Mouse (Mus musculus): Measurements from ENCODE around the gene Usp50. TPM values are rescaled to one million over a fixed set of nuclear protein-coding genes. Genes with fewer than 3 reads are reported as not detected.

The Usp50 gene
- polyA plus RNA-seq, 1 experiment from 2014 or later: 2.9 TPM

GRCm38 (mm10) chr2:126712950-126713349 lies 70.3 kb downstream of the Usp50 start:
- Histone ChIP-seq H3K27ac (ENCODE audit: low read depth, low read length) (no peak overlapping the region), H3K4me1 (ENCODE audit: control insufficient read depth, insufficient read depth, low read length) (peaks cover 7% of the 10 kb centered on the region), H3K4me2 (ENCODE audit: low read depth, low read length) (no peak overlapping the region), H3K36me3 (ENCODE audit: control insufficient read depth, insufficient read depth, low read length) (no peaks in the 10 kb centered on the region), H3K27me3 (ENCODE audit: control insufficient read depth, insufficient read depth, low read length) (no peaks in the 10 kb centered on the region), H3K9ac (replicated peaks; ENCODE audit: low read depth, low read length) (no peak overlapping the region), H3K9me3 (ENCODE audit: control insufficient read depth, low read length) (no peaks in the 10 kb centered on the region), H3K4me3 (ENCODE audit: low read depth, low read length) (no peak overlapping the region)
- ATAC-seq (ENCODE audit: low read depth): no peak

DNA sequence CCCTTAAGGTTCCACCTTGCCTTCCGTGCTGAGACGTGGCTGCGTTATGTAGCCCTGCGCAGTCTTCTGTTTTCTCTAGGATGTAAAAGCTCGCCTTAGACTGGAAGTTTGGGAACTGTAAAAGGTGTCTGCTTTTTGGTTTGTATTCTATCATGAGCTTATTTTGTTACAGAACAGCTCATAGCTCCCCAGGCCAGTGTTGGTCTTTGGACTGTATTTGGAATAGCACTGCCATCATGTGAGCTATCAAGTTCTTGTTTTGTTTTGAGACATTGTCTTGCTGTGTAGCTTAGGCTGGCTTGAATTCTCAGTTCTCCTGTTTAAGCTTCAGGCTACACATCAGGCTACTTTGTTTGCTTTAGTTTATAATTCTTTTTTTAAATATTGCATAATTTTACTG lies 70.7 kb downstream of the Usp50 start:
- H3K9me3 ChIP-seq (ENCODE audit: control insufficient read depth, low read length): no peaks in the 10 kb centered on the region
- H3K27ac ChIP-seq (ENCODE audit: low read depth, low read length): no peak overlapping the region
- H3K9ac ChIP-seq (replicated peaks; ENCODE audit: low read depth, low read length): no peak overlapping the region
- 96% methylated on average over 5 of the region's 5 CpGs for WGBS
- no peaks in the 10 kb centered on the region for H3K27me3 ChIP-seq (ENCODE audit: control insufficient read depth, insufficient read depth, low read length)
- H3K4me3 ChIP-seq (ENCODE audit: low read depth, low read length): no peak overlapping the region
- ATAC-seq (ENCODE audit: low read depth): no peak
- no peaks in the 10 kb centered on the region for H3K36me3 ChIP-seq (ENCODE audit: control insufficient read depth, insufficient read depth, low read length)
- peaks cover 9% of the 10 kb centered on the region for H3K4me1 ChIP-seq (ENCODE audit: control insufficient read depth, insufficient read depth, low read length)
- H3K4me2 ChIP-seq (ENCODE audit: low read depth, low read length): no peak overlapping the region

DNA sequence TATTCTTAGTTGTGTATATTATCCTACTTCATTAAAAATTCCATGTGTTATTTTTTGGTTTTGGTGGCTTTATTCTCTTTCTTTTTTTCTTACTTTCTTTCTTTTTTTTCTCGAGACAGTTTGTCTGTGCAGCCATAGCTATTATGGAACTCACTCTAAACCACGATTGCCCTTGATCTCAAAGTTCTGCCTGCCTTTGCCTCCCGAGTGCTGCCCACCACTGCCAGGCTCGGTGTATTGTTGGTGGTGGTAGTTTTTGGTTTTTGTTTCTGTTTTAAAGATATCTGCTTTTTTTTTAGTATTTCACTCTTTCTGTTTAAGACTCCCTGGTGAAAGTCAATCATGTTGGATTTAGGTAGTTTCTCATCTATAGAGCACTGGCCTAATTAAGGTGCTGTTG lies 74.9 kb downstream of the Usp50 start:
- WGBS: 91% methylated on average over 4 of the region's 4 CpGs
- H3K27ac ChIP-seq (ENCODE audit: low read depth, low read length): no peak overlapping the region
- no peak overlapping the region; the same call in 1 of the 2 replicates for H3K4me3 ChIP-seq (ENCODE audit: low read depth, low read length)

DNA sequence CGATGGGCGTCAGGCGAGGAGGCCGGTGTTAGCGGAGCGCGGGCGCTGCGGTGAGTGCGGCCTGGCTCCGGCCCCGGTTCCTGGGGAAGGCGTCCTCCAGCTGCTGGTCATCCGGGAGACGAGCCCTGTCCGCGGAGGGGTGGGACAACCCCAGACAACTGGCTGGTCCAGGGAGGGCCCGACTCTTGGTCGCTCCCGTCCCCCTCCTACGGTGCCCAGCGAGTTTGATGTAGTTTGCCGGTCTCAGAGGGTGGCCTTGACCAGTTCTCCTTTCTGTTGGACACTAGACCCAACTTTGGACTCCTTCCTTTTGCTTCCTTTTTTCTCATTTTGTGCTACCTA lies 75.9 kb downstream of the Usp50 start:
- Histone ChIP-seq H3K9me3 (ENCODE audit: control insufficient read depth, low read length) (no peaks in the 10 kb centered on the region), H3K9ac (replicated peaks; ENCODE audit: low read depth, low read length) (peak overlapping the region; percentile 76), H3K27ac (ENCODE audit: low read depth, low read length) (peak overlapping the region; percentile 83), H3K4me3 (ENCODE audit: low read depth, low read length) (peak overlapping the region; percentile 83), H3K4me1 (ENCODE audit: control insufficient read depth, insufficient read depth, low read length) (peaks cover 9% of the 10 kb centered on the region), H3K27me3 (ENCODE audit: control insufficient read depth, insufficient read depth, low read length) (no peaks in the 10 kb centered on the region), H3K4me2 (ENCODE audit: low read depth, low read length) (peak overlapping the region; percentile 83), H3K36me3 (ENCODE audit: control insufficient read depth, insufficient read depth, low read length) (no peaks in the 10 kb centered on the region)
- ATAC-seq (ENCODE audit: low read depth): peak; percentile 87
- 0% methylated on average over 18 of the region's 23 CpGs for WGBS

More for the DNA sequence above, 74.9 kb downstream of the Usp50 start:
- Histone ChIP-seq H3K9ac (replicated peaks; ENCODE audit: low read depth, low read length) (no peak overlapping the region), H3K4me1 (ENCODE audit: control insufficient read depth, insufficient read depth, low read length) (peaks cover 9% of the 10 kb centered on the region), H3K4me2 (ENCODE audit: low read depth, low read length) (peak overlapping the region; percentile 83), H3K36me3 (ENCODE audit: control insufficient read depth, insufficient read depth, low read length) (no peaks in the 10 kb centered on the region), H3K27me3 (ENCODE audit: control insufficient read depth, insufficient read depth, low read length) (no peaks in the 10 kb centered on the region), H3K9me3 (ENCODE audit: control insufficient read depth, low read length) (no peaks in the 10 kb centered on the region)
- no peak for ATAC-seq (ENCODE audit: low read depth)

DNA sequence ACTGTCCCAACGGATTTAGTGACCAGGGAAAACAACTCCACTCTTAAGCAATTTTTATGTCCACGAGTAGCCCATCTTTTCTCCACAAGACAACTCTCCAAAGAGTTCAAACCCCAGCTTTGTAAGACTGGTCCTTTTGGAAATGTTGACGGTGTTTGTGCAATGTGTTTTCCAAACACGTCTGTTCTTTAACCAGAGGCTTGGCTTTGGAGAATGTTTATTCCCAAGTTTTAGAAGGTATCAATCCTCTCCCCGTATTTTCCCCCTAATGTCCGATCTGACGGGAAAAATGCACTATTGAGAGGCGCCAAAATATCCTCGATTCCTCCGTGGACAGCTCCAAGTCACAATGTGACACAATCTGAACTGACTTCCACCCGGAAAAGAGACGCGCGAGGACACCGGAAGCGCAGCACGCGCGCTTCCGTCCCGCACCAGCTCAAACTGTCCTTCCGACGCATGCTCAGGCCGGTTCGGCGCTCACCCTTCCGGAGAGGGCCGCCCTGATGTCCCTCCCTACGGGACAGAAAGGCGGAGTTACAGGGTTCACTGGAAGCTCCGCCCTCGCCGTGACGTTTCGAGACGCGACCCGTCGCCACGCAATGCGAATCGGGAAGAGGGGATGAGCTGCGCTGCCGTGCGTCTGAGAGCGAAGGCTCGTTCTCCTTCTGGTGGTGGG lies 76.4 kb downstream of the Usp50 start, which contains the start of gene Usp8:
Gene Usp8 (plus strand): TSS at position 570 of the 679 bp plus-strand sequence.
- Histone ChIP-seq H3K36me3 (ENCODE audit: control insufficient read depth, insufficient read depth, low read length) (no peaks in the 10 kb centered on the region), H3K4me2 (ENCODE audit: low read depth, low read length) (peak within 1 kb of the TSS; percentile 83), H3K9ac (replicated peaks; ENCODE audit: low read depth, low read length) (peak within 1 kb of the TSS; percentile 76), H3K9me3 (ENCODE audit: control insufficient read depth, low read length) (no peaks in the 10 kb centered on the region), H3K4me1 (ENCODE audit: control insufficient read depth, insufficient read depth, low read length) (peaks cover 9% of the 10 kb centered on the region), H3K4me3 (ENCODE audit: low read depth, low read length) (peak within 1 kb of the TSS; percentile 83), H3K27ac (ENCODE audit: low read depth, low read length) (peak within 1 kb of the TSS; percentile 83), H3K27me3 (ENCODE audit: control insufficient read depth, insufficient read depth, low read length) (no peaks in the 10 kb centered on the region)
- WGBS: 3% methylated on average over 43 of the region's 47 CpGs
- ATAC-seq (ENCODE audit: low read depth): peak; percentile 100

GRCm38 (mm10) chr2:126695285-126695684 lies 88.0 kb downstream of the Usp50 start:
- Histone ChIP-seq H3K9me3 (ENCODE audit: control insufficient read depth, low read length) (no peaks in the 10 kb centered on the region), H3K9ac (replicated peaks; ENCODE audit: low read depth, low read length) (no peak overlapping the region), H3K4me2 (ENCODE audit: low read depth, low read length) (no peak overlapping the region), H3K36me3 (ENCODE audit: control insufficient read depth, insufficient read depth, low read length) (no peaks in the 10 kb centered on the region), H3K27me3 (ENCODE audit: control insufficient read depth, insufficient read depth, low read length) (no peaks in the 10 kb centered on the region), H3K4me1 (ENCODE audit: control insufficient read depth, insufficient read depth, low read length) (no peaks in the 10 kb centered on the region), H3K27ac (ENCODE audit: low read depth, low read length) (no peak overlapping the region), H3K4me3 (ENCODE audit: low read depth, low read length) (no peak overlapping the region)
- no peak for ATAC-seq (ENCODE audit: low read depth)
- WGBS: 90% methylated on average over 6 of the region's 6 CpGs

GRCm38 (mm10) chr2:126691290-126691689 lies 92.0 kb downstream of the Usp50 start:
- H3K4me1 ChIP-seq (ENCODE audit: control insufficient read depth, insufficient read depth, low read length): no peaks in the 10 kb centered on the region
- no peaks in the 10 kb centered on the region for H3K9me3 ChIP-seq (ENCODE audit: control insufficient read depth, low read length)
- no peak overlapping the region for H3K4me2 ChIP-seq (ENCODE audit: low read depth, low read length)
- no peak overlapping the region for H3K27ac ChIP-seq (ENCODE audit: low read depth, low read length)
- H3K27me3 ChIP-seq (ENCODE audit: control insufficient read depth, insufficient read depth, low read length): no peaks in the 10 kb centered on the region
- WGBS: 84% methylated on average over 3 of the region's 3 CpGs
- no peak for ATAC-seq (ENCODE audit: low read depth)
- H3K4me3 ChIP-seq (ENCODE audit: low read depth, low read length): no peak overlapping the region
- no peak overlapping the region for H3K9ac ChIP-seq (replicated peaks; ENCODE audit: low read depth, low read length)
- no peaks in the 10 kb centered on the region for H3K36me3 ChIP-seq (ENCODE audit: control insufficient read depth, insufficient read depth, low read length)

- Histone ChIP-seq H3K36me3 (ENCODE audit: control insufficient read depth, insufficient read depth, low read length) (no peaks in the 10 kb centered on the region), H3K4me1 (ENCODE audit: control insufficient read depth, insufficient read depth, low read length) (no peaks in the 10 kb centered on the region), H3K4me3 (ENCODE audit: low read depth, low read length) (no peak overlapping the region), H3K27me3 (ENCODE audit: control insufficient read depth, insufficient read depth, low read length) (no peaks in the 10 kb centered on the region), H3K4me2 (ENCODE audit: low read depth, low read length) (no peak overlapping the region), H3K9ac (replicated peaks; ENCODE audit: low read depth, low read length) (no peak overlapping the region), H3K9me3 (ENCODE audit: control insufficient read depth, low read length) (no peaks in the 10 kb centered on the region), H3K27ac (ENCODE audit: low read depth, low read length) (no peak overlapping the region)
- WGBS: 100% methylated on average over 1 of the region's 1 CpGs
- ATAC-seq (ENCODE audit: low read depth): no peak
Observed at GRCm38 (mm10) chr2:126682937-126683336, 100.3 kb downstream of the Usp50 start.

DNA sequence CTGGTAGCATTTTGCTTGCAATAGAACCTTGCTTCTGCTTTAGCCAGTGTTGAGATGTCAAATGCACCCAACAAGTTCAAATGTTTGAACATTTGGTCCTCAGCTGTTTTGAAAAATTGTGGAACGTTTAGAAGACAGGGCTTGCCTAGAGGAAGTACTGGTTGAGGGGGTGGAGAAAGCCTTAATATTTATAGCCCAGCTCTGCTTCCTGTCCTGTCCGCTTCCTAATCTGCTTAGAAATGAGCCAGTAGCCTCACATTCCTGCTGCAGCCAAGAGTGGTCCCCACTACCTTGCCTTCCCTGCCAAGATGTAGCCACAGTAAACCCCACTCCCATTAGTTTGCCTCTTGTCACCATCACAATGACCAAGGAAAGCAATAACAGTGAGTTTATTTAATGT lies 100.9 kb downstream of the Usp50 start:
- Histone ChIP-seq H3K27ac (ENCODE audit: low read depth, low read length) (no peak overlapping the region), H3K27me3 (ENCODE audit: control insufficient read depth, insufficient read depth, low read length) (no peaks in the 10 kb centered on the region), H3K4me2 (ENCODE audit: low read depth, low read length) (no peak overlapping the region), H3K36me3 (ENCODE audit: control insufficient read depth, insufficient read depth, low read length) (no peaks in the 10 kb centered on the region), H3K4me3 (ENCODE audit: low read depth, low read length) (no peak overlapping the region), H3K9ac (replicated peaks; ENCODE audit: low read depth, low read length) (no peak overlapping the region), H3K9me3 (ENCODE audit: control insufficient read depth, low read length) (no peaks in the 10 kb centered on the region), H3K4me1 (ENCODE audit: control insufficient read depth, insufficient read depth, low read length) (peaks cover 2% of the 10 kb centered on the region)
- 90% methylated on average over 2 of the region's 2 CpGs for WGBS
- no peak for ATAC-seq (ENCODE audit: low read depth)
